Mouse (Mus musculus): ENCODE results near the gene Stx4a.

DNA sequence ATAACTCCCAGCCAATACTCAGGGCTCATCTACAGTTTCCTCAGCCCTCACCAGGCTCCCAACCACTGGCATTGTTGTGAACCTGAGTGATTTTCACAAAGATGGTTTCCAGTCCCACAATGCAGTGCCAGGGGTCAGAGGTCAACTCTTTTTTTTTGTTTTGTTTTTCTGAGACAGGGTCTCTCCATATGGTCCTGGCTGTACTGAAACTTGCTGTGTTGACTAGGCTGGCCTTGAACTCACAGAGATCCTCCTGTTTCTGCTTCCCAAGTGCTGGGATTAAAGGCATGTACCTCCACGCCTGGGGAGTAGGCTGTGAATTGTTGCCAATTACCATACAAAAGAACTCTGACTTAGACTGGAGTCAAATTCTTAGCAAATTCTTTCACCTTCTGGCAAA is 14.2 kb upstream of the Stx4a start:
- no peak for TF ChIP-seq EP300 (IDR thresholded peaks at IDR 0.05; ENCODE audit: insufficient read depth, low read depth, low read length)
- TF ChIP-seq CTCF (IDR thresholded peaks at IDR 0.05; ENCODE audit: low read depth, low read length): no peak
- no peak for TF ChIP-seq POLR2A (IDR thresholded peaks at IDR 0.05; ENCODE audit: insufficient read depth, low read length)
